Mouse (Mus musculus) lung, postnatal 0 days (tissue): ENCODE measurements around the gene Capn11.

ENCODE experiments used
- CTCF ChIP-seq: IDR thresholded peaks from 2 replicates; pipeline ENCODE4 v1.5.1; 2016; ENCODE audit warnings: antibody characterized with exemption, mild to moderate bottlenecking
- EP300 ChIP-seq: IDR thresholded peaks from 2 replicates; pipeline ENCODE4 v1.6.1; 2016; ENCODE audit warnings: antibody characterized with exemption, mild to moderate bottlenecking, control low read depth

DNA sequence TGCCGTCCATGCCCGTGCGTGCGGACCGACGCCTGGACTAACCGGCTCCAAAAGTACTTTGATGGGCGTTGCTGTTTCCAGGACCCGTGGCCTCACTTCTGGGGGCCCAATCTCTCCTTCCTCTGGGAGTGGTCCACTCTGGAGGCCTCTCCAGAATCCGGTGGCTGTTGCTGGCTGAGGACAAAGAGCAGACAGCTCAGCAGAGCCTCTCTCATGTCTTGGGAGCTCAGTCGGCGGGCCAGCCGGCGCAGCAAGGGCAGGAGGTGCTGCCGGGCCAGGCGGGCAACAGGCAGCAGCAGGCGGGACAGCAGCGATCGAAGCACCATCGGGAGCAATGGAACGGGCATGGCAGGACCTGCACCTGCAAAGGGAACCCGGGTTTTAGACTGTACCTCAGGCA is 57.8 kb downstream of the Capn11 start:
- no peak for TF ChIP-seq EP300
- TF ChIP-seq CTCF: no peak
